In genomic region chr11:68906461-68906790, GRCm38 (mm10) we compare ENCODE assay signal across 16 mouse cellular contexts. TPM values are rescaled to one million over a fixed set of nuclear protein-coding genes. Genes with fewer than 3 reads are reported as not detected.
A peak's percentile ranks its signal among the peaks of the same experiment; 100 is the strongest.
DNase-seq lines count a peak whose midpoint lies in the region; ATAC-seq and TF ChIP-seq lines count a peak whose summit lies in the region.
"Had no signal": no experiment of that assay in that cellular context is flagged by ENCODE, and none has a peak within 500 bp of the region (broad histone marks: within the 10 kb centered on the region; RNA-seq: fewer than 3 reads in every experiment).

No protein-coding gene starts in this region.

- 0 out of 2 replicates have a peak, but pooled peaks have one; percentile 25 for ATAC-seq in hindbrain, postnatal 0 days
- no peak for ATAC-seq in hindbrain, embryonic 12.5 days (ENCODE audit: low FRiP score)
- ATAC-seq in stomach, embryonic 16.5 days (ENCODE audit: insufficient read depth, low FRiP score) = 0 out of 2 replicates have a peak, but pooled peaks have one; percentile 33
- no peak for ATAC-seq in stomach, postnatal 0 days (ENCODE audit: low FRiP score, low TSS enrichment)
- ATAC-seq in intestine, embryonic 14.5 days (replicated peaks; ENCODE audit: low FRiP score, low TSS enrichment, low read depth) = no peak
- ATAC-seq: hindbrain, embryonic 16.5 days had no signal

- no peak overlapping the region for H3K27ac ChIP-seq in hindbrain, postnatal 0 days
- no peak overlapping the region for H3K27ac ChIP-seq in hindbrain, embryonic 12.5 days
- H3K27ac ChIP-seq in stomach, embryonic 16.5 days (ENCODE audit: low read length) = peak overlapping the region; percentile 12
- H3K27ac ChIP-seq in stomach, postnatal 0 days (replicated peaks) = no peak overlapping the region
- H3K27ac ChIP-seq in intestine, embryonic 14.5 days (ENCODE audit: low read depth) = 0 out of 2 replicates have a peak overlapping the region, but pooled peaks have one; percentile 7
- H3K27ac ChIP-seq: forebrain, embryonic 12.5 days; midbrain, embryonic 12.5 days; neural tube, embryonic 15.5 days had no signal

- WGBS in hindbrain, postnatal 0 days = 43% methylated on average over 4 of the region's 4 CpGs
- 82% methylated on average over 4 of the region's 4 CpGs for WGBS in hindbrain, embryonic 12.5 days
- WGBS in stomach, embryonic 16.5 days = 55% methylated on average over 4 of the region's 4 CpGs
- WGBS in stomach, postnatal 0 days = 46% methylated on average over 4 of the region's 4 CpGs
- 69% methylated on average over 4 of the region's 4 CpGs for WGBS in intestine, embryonic 14.5 days

- no peak for TF ChIP-seq EP300 in stomach, postnatal 0 days (optimal IDR thresholded peaks at IDR 0.05)

- H3K36me3 ChIP-seq in hindbrain, postnatal 0 days (ENCODE audit: insufficient read depth, low read length) = peaks cover 30% of the 10 kb centered on the region; the same call in 1 of the 2 replicates
- peaks cover 42% of the 10 kb centered on the region for H3K36me3 ChIP-seq in hindbrain, embryonic 12.5 days
- H3K36me3 ChIP-seq in stomach, embryonic 16.5 days (ENCODE audit: control insufficient read depth, insufficient read depth, low read length) = peaks cover 21% of the 10 kb centered on the region
- peaks cover 5% of the 10 kb centered on the region; the same call in 1 of the 2 replicates for H3K36me3 ChIP-seq in stomach, postnatal 0 days (ENCODE audit: control insufficient read depth, insufficient read depth, low read length)
- H3K36me3 ChIP-seq in intestine, embryonic 14.5 days (ENCODE audit: control insufficient read depth, insufficient read depth, low read length) = peaks cover 43% of the 10 kb centered on the region

- H3K4me1 ChIP-seq in hindbrain, postnatal 0 days (ENCODE audit: insufficient read depth, low read length) = no peaks in the 10 kb centered on the region
- H3K4me1 ChIP-seq in hindbrain, embryonic 12.5 days = peaks cover 5% of the 10 kb centered on the region
- H3K4me1 ChIP-seq in stomach, embryonic 16.5 days (ENCODE audit: control insufficient read depth, insufficient read depth, low read length) = no peaks in the 10 kb centered on the region; the same call in 1 of the 2 replicates
- H3K4me1 ChIP-seq in stomach, postnatal 0 days (replicated peaks; ENCODE audit: control insufficient read depth, insufficient read depth) = no peaks in the 10 kb centered on the region
- H3K4me1 ChIP-seq in intestine, embryonic 14.5 days (replicated peaks; ENCODE audit: control insufficient read depth, insufficient read depth, low read length) = peaks cover 8% of the 10 kb centered on the region

- H3K9ac ChIP-seq in hindbrain, postnatal 0 days (replicated peaks; ENCODE audit: low read length) = no peak overlapping the region
- H3K9ac ChIP-seq in hindbrain, embryonic 12.5 days = no peak overlapping the region
- H3K9ac ChIP-seq in stomach, embryonic 16.5 days (ENCODE audit: low read length) = no peak overlapping the region
- no peak overlapping the region for H3K9ac ChIP-seq in stomach, postnatal 0 days (ENCODE audit: low read length)
- H3K9ac ChIP-seq in intestine, embryonic 14.5 days (ENCODE audit: low read length) = no peak overlapping the region
- H3K9ac ChIP-seq: forebrain, embryonic 12.5 days; midbrain, embryonic 12.5 days; neural tube, embryonic 15.5 days had no signal

- peak; percentile 53 for DNase-seq in hindbrain, postnatal 0 days (ENCODE audit: low spot score)
- DNase-seq in stomach, postnatal 0 days (ENCODE audit: low spot score) = no peak
- DNase-seq in intestine, embryonic 14.5 days (ENCODE audit: low spot score) = peak; percentile 59
- no peak for DNase-seq in layer of hippocampus, adult 18-20 months (ENCODE audit: low spot score in 2 of 2)
- no peak for DNase-seq in retina, embryonic 14.5 days (ENCODE audit: low spot score)
- DNase-seq: adrenal gland, postnatal 14 days; thymus, postnatal 25 days had no signal

- no peak overlapping the region for H3K4me2 ChIP-seq in hindbrain, postnatal 0 days (ENCODE audit: low read depth, low read length)
- H3K4me2 ChIP-seq in hindbrain, embryonic 12.5 days (replicated peaks) = no peak overlapping the region
- H3K4me2 ChIP-seq in stomach, embryonic 16.5 days (ENCODE audit: low read depth, low read length) = no peak overlapping the region
- no peak overlapping the region for H3K4me2 ChIP-seq in stomach, postnatal 0 days (replicated peaks; ENCODE audit: low read depth)
- H3K4me2 ChIP-seq in intestine, embryonic 14.5 days (ENCODE audit: low read length) = no peak overlapping the region
- H3K4me2 ChIP-seq: forebrain, embryonic 12.5 days; midbrain, embryonic 12.5 days; neural tube, embryonic 15.5 days had no signal

- no peak overlapping the region for H3K4me3 ChIP-seq in hindbrain, postnatal 0 days (ENCODE audit: low read length)
- no peak overlapping the region for H3K4me3 ChIP-seq in hindbrain, embryonic 12.5 days
- no peak overlapping the region for H3K4me3 ChIP-seq in stomach, embryonic 16.5 days (replicated peaks; ENCODE audit: low read length)
- H3K4me3 ChIP-seq in stomach, postnatal 0 days (ENCODE audit: low read depth, low read length) = no peak overlapping the region
- no peak overlapping the region for H3K4me3 ChIP-seq in intestine, embryonic 14.5 days (ENCODE audit: low read depth, low read length)
- H3K4me3 ChIP-seq: forebrain, embryonic 12.5 days; midbrain, embryonic 12.5 days; neural tube, embryonic 15.5 days had no signal

- no peak for TF ChIP-seq CTCF in hindbrain, postnatal 0 days (IDR thresholded peaks at IDR 0.05; ENCODE audit: low read depth)
- no peak for TF ChIP-seq CTCF in stomach, postnatal 0 days (IDR thresholded peaks at IDR 0.05; ENCODE audit: low read depth)

- no peaks in the 10 kb centered on the region for H3K9me3 ChIP-seq in hindbrain, postnatal 0 days (ENCODE audit: low read length)
- H3K9me3 ChIP-seq in hindbrain, embryonic 12.5 days (replicated peaks) = no peaks in the 10 kb centered on the region
- H3K9me3 ChIP-seq in stomach, embryonic 16.5 days (replicated peaks; ENCODE audit: control insufficient read depth, low read length) = no peaks in the 10 kb centered on the region
- no peaks in the 10 kb centered on the region for H3K9me3 ChIP-seq in stomach, postnatal 0 days (ENCODE audit: control insufficient read depth, low read length)
- no peaks in the 10 kb centered on the region for H3K9me3 ChIP-seq in intestine, embryonic 14.5 days (ENCODE audit: control insufficient read depth, low read length)
- H3K9me3 ChIP-seq: forebrain, embryonic 12.5 days; midbrain, embryonic 12.5 days; neural tube, embryonic 15.5 days had no signal

- no peaks in the 10 kb centered on the region for H3K27me3 ChIP-seq in hindbrain, postnatal 0 days (ENCODE audit: insufficient read depth, low read length)
- no peaks in the 10 kb centered on the region for H3K27me3 ChIP-seq in hindbrain, embryonic 12.5 days
- no peaks in the 10 kb centered on the region for H3K27me3 ChIP-seq in stomach, embryonic 16.5 days (ENCODE audit: control insufficient read depth, insufficient read depth, low read length)
- H3K27me3 ChIP-seq in stomach, postnatal 0 days (ENCODE audit: control insufficient read depth, insufficient read depth, low read length) = no peaks in the 10 kb centered on the region
- no peaks in the 10 kb centered on the region for H3K27me3 ChIP-seq in intestine, embryonic 14.5 days (replicated peaks; ENCODE audit: control insufficient read depth, insufficient read depth, low read length)
- H3K27me3 ChIP-seq: forebrain, embryonic 12.5 days; midbrain, embryonic 12.5 days; neural tube, embryonic 15.5 days had no signal

RNA-seq across cellular contexts. Expression of gene Rpl26, which starts 5.0 kb away (rescaled TPM):
- total RNA-seq in hindbrain, postnatal 0 days (2014; rRNA removed) = 1,103 and 1,196 TPM in 2 replicates
- polyA plus RNA-seq in hindbrain, postnatal 0 days (2015; fragmentation: Nextera tagmentation; extraction: Ambion mirVana) = 608 and 621 TPM in 2 replicates
- polyA plus RNA-seq in hindbrain, embryonic 12.5 days (2016; fragmentation: Nextera tagmentation; extraction: Ambion mirVana) = 624 and 749 TPM in 2 replicates
- polyA plus RNA-seq in stomach, embryonic 16.5 days (2015; fragmentation: Nextera tagmentation; extraction: Ambion mirVana) = 885 and 932 TPM in 2 replicates
- 856 and 899 TPM in 2 replicates for polyA plus RNA-seq in stomach, postnatal 0 days (2015; fragmentation: Nextera tagmentation; extraction: Ambion mirVana)
- 1,271 and 1,334 TPM in 2 replicates for polyA plus RNA-seq in intestine, embryonic 14.5 days (2014; fragmentation: Nextera tagmentation; extraction: Ambion mirVana)
- total RNA-seq in layer of hippocampus, adult 18-20 months (2021) = 100 to 1,000 TPM; 802 to 835 TPM

RNA-seq across cellular contexts. Expression of gene Rnf222, which starts 18.1 kb away (rescaled TPM):
- 0.16 TPM in 1 of 2 replicates, not detected in the other for total RNA-seq in hindbrain, postnatal 0 days (2014; rRNA removed)
- not detected in 2 replicates for polyA plus RNA-seq in hindbrain, postnatal 0 days (2015; fragmentation: Nextera tagmentation; extraction: Ambion mirVana)
- 0.07 TPM in 1 of 2 replicates, not detected in the other for polyA plus RNA-seq in hindbrain, embryonic 12.5 days (2016; fragmentation: Nextera tagmentation; extraction: Ambion mirVana)
- 1.7 and 2.9 TPM in 2 replicates for polyA plus RNA-seq in stomach, embryonic 16.5 days (2015; fragmentation: Nextera tagmentation; extraction: Ambion mirVana)
- 5.4 and 5.8 TPM in 2 replicates for polyA plus RNA-seq in stomach, postnatal 0 days (2015; fragmentation: Nextera tagmentation; extraction: Ambion mirVana)
- polyA plus RNA-seq in intestine, embryonic 14.5 days (2014; fragmentation: Nextera tagmentation; extraction: Ambion mirVana) = 0.07 and 0.11 TPM in 2 replicates
- not detected for total RNA-seq in layer of hippocampus, adult 18-20 months (2021)
- total RNA-seq: left cerebral cortex, postnatal 14 days had no signal
- polyA plus RNA-seq: neural tube, embryonic 15.5 days had no signal

RNA-seq across cellular contexts. Expression of gene Odf4, which starts 20.5 kb away (rescaled TPM):
- total RNA-seq in hindbrain, postnatal 0 days (2014; rRNA removed) = 1.3 TPM in 1 of 2 replicates, not detected in the other
- polyA plus RNA-seq in hindbrain, postnatal 0 days (2015; fragmentation: Nextera tagmentation; extraction: Ambion mirVana) = 0.58 and 0.88 TPM in 2 replicates
- 0.36 TPM in 1 of 2 replicates, not detected in the other for polyA plus RNA-seq in hindbrain, embryonic 12.5 days (2016; fragmentation: Nextera tagmentation; extraction: Ambion mirVana)
- polyA plus RNA-seq in stomach, embryonic 16.5 days (2015; fragmentation: Nextera tagmentation; extraction: Ambion mirVana) = 0.30 TPM in 1 of 2 replicates, not detected in the other
- 0.22 TPM in 1 of 2 replicates, not detected in the other for polyA plus RNA-seq in stomach, postnatal 0 days (2015; fragmentation: Nextera tagmentation; extraction: Ambion mirVana)
- polyA plus RNA-seq in intestine, embryonic 14.5 days (2014; fragmentation: Nextera tagmentation; extraction: Ambion mirVana) = 0.22 TPM in 1 of 2 replicates, not detected in the other
- total RNA-seq in layer of hippocampus, adult 18-20 months (2021) = not detected
- total RNA-seq: gastrocnemius, postnatal 4 days had no signal
- polyA plus RNA-seq: spleen, adult 2 months had no signal

RNA-seq across cellular contexts. Expression of gene Ndel1, which starts 34.8 kb away (rescaled TPM):
- total RNA-seq in hindbrain, postnatal 0 days (2014; rRNA removed) = 90.6 and 96.2 TPM in 2 replicates
- 101 and 105 TPM in 2 replicates for polyA plus RNA-seq in hindbrain, postnatal 0 days (2015; fragmentation: Nextera tagmentation; extraction: Ambion mirVana)
- 76.2 and 77.1 TPM in 2 replicates for polyA plus RNA-seq in hindbrain, embryonic 12.5 days (2016; fragmentation: Nextera tagmentation; extraction: Ambion mirVana)
- 82.4 and 83.5 TPM in 2 replicates for polyA plus RNA-seq in stomach, embryonic 16.5 days (2015; fragmentation: Nextera tagmentation; extraction: Ambion mirVana)
- polyA plus RNA-seq in stomach, postnatal 0 days (2015; fragmentation: Nextera tagmentation; extraction: Ambion mirVana) = 86.4 and 92.6 TPM in 2 replicates
- polyA plus RNA-seq in intestine, embryonic 14.5 days (2014; fragmentation: Nextera tagmentation; extraction: Ambion mirVana) = 60.0 and 60.3 TPM in 2 replicates
- total RNA-seq in layer of hippocampus, adult 18-20 months (2021) = 10 to 100 TPM; 95.9 to 98.2 TPM

RNA-seq across cellular contexts. Expression of gene Arhgef15, which starts 50.9 kb away (rescaled TPM):
- total RNA-seq in hindbrain, postnatal 0 days (2014; rRNA removed) = 21.2 and 45.2 TPM in 2 replicates
- 25.7 and 27.5 TPM in 2 replicates for polyA plus RNA-seq in hindbrain, postnatal 0 days (2015; fragmentation: Nextera tagmentation; extraction: Ambion mirVana)
- 8.5 TPM in 2 replicates for polyA plus RNA-seq in hindbrain, embryonic 12.5 days (2016; fragmentation: Nextera tagmentation; extraction: Ambion mirVana)
- polyA plus RNA-seq in stomach, embryonic 16.5 days (2015; fragmentation: Nextera tagmentation; extraction: Ambion mirVana) = 9.6 and 10.3 TPM in 2 replicates
- polyA plus RNA-seq in stomach, postnatal 0 days (2015; fragmentation: Nextera tagmentation; extraction: Ambion mirVana) = 2.8 and 3.0 TPM in 2 replicates
- 9.6 and 9.9 TPM in 2 replicates for polyA plus RNA-seq in intestine, embryonic 14.5 days (2014; fragmentation: Nextera tagmentation; extraction: Ambion mirVana)
- total RNA-seq in layer of hippocampus, adult 18-20 months (2021) = 1 to 10 TPM; 9.3 to 9.6 TPM

Comparison
In these comparisons a context has a peak if more than half of its experiments do, and no peak if none do; other contexts are left out.
1. ATAC-seq: peak in hindbrain, postnatal 0 days (single experiment) and stomach, embryonic 16.5 days (single experiment); none in hindbrain, embryonic 12.5 days (single experiment), stomach, postnatal 0 days (single experiment) and intestine, embryonic 14.5 days (single experiment).
2. H3K27ac ChIP-seq: peak in stomach, embryonic 16.5 days (single experiment) and intestine, embryonic 14.5 days (single experiment); none in hindbrain, postnatal 0 days (single experiment), hindbrain, embryonic 12.5 days (single experiment) and stomach, postnatal 0 days (single experiment).
3. DNase-seq: peak in hindbrain, postnatal 0 days (single experiment) and intestine, embryonic 14.5 days (single experiment); none in stomach, postnatal 0 days (single experiment), layer of hippocampus, adult 18-20 months (0 of 2) and retina, embryonic 14.5 days (single experiment).